Mouse (Mus musculus) small intestine, adult 2 months (tissue): ENCODE measurements around the gene Tmem174.

Experiments used
- CTCF ChIP-seq: fragments of 200-500 bp; IDR thresholded peaks from 2 replicates; pipeline ENCODE4 v1.5.1; 2012; ENCODE audit warnings: low read depth, mild to moderate bottlenecking, control low read depth, inconsistent platforms, low read length, moderate library complexity, mixed read lengths; ENCODE audit not compliant: insufficient replicate concordance, insufficient read length; ENCODE audit errors: extremely low read depth
- POLR2A ChIP-seq: fragments of 200-500 bp; IDR thresholded peaks from 2 replicates; pipeline ENCODE4 v1.6.1; 2012; ENCODE audit warnings: low read depth, mild to moderate bottlenecking, control low read depth, inconsistent platforms, low read length, moderate library complexity

DNA sequence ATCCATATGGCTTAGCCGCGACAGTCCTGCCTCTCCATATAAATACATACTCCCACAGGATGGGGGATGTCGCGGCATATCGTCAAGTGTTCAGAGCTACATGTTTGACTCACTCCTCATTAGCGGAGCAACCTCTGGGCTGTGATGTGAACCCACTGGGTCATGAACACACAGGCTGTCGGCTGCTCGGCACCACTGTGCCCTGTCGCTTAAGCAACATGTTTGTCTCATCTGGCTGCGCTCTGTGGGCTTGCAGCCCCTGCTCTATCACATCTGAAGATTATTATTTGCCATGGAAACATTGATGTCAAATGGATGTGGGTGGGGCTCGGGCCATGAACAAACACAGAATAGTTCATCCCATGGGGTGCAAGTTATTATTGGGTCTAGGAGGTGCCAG, 33.4 kb downstream of the Tmem174 start:
- TF ChIP-seq CTCF: no peak
- no peak for TF ChIP-seq POLR2A
